Mouse (Mus musculus): ENCODE results near the gene Poldip2. TPM values are rescaled to one million over a fixed set of nuclear protein-coding genes. Genes with fewer than 3 reads are reported as not detected.
A peak's percentile ranks its signal among the peaks of the same experiment; 100 is the strongest.

Gene Poldip2
- total and polyA plus RNA-seq, 2 experiments from 2014 or later, result 134 to 165 TPM

DNA sequence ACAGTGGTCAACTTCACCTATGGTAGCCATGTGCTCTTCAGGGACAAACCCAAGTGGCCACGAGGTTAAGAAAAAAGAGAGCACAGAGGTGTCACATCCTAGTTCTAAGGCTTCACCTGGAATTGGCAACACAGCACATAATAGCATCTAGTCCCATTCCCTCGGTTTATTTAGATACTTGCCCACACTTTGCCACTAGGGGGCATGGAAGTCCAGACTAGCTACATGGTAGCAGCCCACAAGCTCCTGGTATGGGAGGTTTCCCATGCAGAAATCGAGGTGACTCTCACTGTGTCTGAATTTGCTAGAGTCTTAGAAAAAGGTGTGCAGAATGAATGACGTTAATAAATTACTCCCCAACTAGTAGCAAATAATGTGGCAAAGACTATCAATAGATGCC, 48.5 kb downstream of the Poldip2 start:
- ATAC-seq (peak; percentile 77), DNase-seq (ENCODE audit: low spot score) (peak; percentile 93)
- Histone ChIP-seq H3K4me3 (ENCODE audit: low read length) (no peak overlapping the region), H3K9me3 (ENCODE audit: low read length) (no peaks in the 10 kb centered on the region), H3K27ac (no peak overlapping the region), H3K27me3 (ENCODE audit: insufficient read depth, low read length) (no peaks in the 10 kb centered on the region), H3K9ac (replicated peaks; ENCODE audit: low read length) (no peak overlapping the region), H3K4me2 (ENCODE audit: low read depth, low read length) (no peak overlapping the region), H3K4me1 (ENCODE audit: insufficient read depth, low read length) (no peaks in the 10 kb centered on the region), H3K36me3 (ENCODE audit: insufficient read depth, low read length) (no peaks in the 10 kb centered on the region)
- peak; percentile 94 for TF ChIP-seq CTCF (IDR thresholded peaks at IDR 0.05; ENCODE audit: low read depth)
- WGBS, result 12% methylated on average over 4 of the region's 4 CpGs

DNA sequence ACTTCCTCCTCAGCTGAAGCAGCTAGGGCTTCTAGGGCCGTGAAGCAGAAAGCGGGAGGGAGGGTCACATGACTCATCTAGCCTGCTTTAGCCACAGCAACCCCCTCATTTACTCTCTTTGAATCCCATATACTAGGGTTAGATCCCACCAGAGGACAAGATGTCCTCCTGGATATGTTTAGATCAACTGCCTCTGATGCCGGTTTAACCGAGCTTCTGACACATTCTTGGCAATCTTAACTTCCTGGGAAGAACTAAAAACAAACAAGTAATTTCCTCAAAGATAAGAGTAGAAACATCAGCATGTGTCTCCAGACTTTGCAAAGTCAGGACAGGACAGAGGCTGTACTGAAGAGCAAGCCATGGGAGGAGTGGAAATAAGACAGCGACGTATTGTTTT, 54.8 kb downstream of the Poldip2 start:
- WGBS, result 71% methylated on average over 6 of the region's 6 CpGs
- ATAC-seq, result no peak
- no peaks in the 10 kb centered on the region for H3K4me1 ChIP-seq (ENCODE audit: insufficient read depth, low read length)
- no peaks in the 10 kb centered on the region for H3K9me3 ChIP-seq (ENCODE audit: low read length)
- no peaks in the 10 kb centered on the region for H3K27me3 ChIP-seq (ENCODE audit: insufficient read depth, low read length)
- no peak overlapping the region for H3K27ac ChIP-seq
- peaks cover 12% of the 10 kb centered on the region; the same call in 1 of the 2 replicates for H3K36me3 ChIP-seq (ENCODE audit: insufficient read depth, low read length)
- no peak overlapping the region for H3K4me3 ChIP-seq (ENCODE audit: low read length)
- no peak overlapping the region for H3K9ac ChIP-seq (replicated peaks; ENCODE audit: low read length)
- H3K4me2 ChIP-seq (ENCODE audit: low read depth, low read length), result no peak overlapping the region
- DNase-seq (ENCODE audit: low spot score), result no peak
- TF ChIP-seq CTCF (IDR thresholded peaks at IDR 0.05; ENCODE audit: low read depth), result no peak

DNA sequence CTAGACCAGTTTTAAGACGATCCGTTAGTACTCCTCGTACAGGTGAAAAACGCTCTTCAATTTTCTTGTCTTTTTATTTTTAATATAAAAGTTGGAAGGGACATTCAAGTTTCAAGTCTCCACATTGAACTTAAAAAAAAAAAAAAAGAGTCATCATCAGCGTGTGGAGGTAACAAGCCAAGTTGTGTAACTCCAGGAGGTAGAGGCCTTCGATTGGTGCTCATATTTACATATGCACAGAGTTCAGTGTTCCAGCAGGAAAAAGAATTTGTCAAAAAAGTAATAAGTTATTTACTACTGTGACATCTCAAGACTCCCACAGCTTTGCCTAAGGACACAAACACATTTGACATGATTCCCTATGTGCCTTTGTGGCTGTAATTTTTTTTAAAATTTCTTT, 55.6 kb downstream of the Poldip2 start:
- DNase-seq (ENCODE audit: low spot score), result no peak
- Histone ChIP-seq H3K36me3 (ENCODE audit: insufficient read depth, low read length) (peaks cover 21% of the 10 kb centered on the region), H3K4me2 (ENCODE audit: low read depth, low read length) (no peak overlapping the region), H3K9ac (replicated peaks; ENCODE audit: low read length) (no peak overlapping the region), H3K4me3 (ENCODE audit: low read length) (no peak overlapping the region), H3K27me3 (ENCODE audit: insufficient read depth, low read length) (no peaks in the 10 kb centered on the region), H3K9me3 (ENCODE audit: low read length) (no peaks in the 10 kb centered on the region), H3K27ac (no peak overlapping the region), H3K4me1 (ENCODE audit: insufficient read depth, low read length) (no peaks in the 10 kb centered on the region)
- WGBS, result 89% methylated on average over 6 of the region's 6 CpGs
- no peak for ATAC-seq
- no peak for TF ChIP-seq CTCF (IDR thresholded peaks at IDR 0.05; ENCODE audit: low read depth)

DNA sequence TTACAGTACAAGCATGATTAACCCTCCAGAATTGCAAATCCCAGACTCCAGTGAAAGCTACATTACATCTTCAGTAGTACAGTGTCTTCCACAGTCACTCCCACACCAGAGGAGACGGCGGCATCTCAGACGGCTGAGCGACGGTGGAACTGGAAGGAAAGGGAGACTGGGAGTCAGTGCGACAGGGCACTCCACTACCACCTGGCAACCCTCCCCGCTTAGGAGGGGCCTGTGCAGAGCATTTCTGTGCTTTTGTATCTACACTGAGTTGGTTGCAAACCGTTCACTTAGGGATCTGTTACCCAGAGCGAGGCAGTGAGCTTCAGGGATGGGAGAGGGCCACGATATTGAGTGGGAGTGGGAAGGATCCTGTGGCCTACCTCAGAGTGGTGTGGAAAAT, 56.8 kb downstream of the Poldip2 start:
- Histone ChIP-seq H3K4me3 (ENCODE audit: low read length) (no peak overlapping the region), H3K9me3 (ENCODE audit: low read length) (no peaks in the 10 kb centered on the region), H3K9ac (replicated peaks; ENCODE audit: low read length) (no peak overlapping the region), H3K27ac (no peak overlapping the region), H3K27me3 (ENCODE audit: insufficient read depth, low read length) (no peaks in the 10 kb centered on the region), H3K36me3 (ENCODE audit: insufficient read depth, low read length) (peaks cover 26% of the 10 kb centered on the region), H3K4me2 (ENCODE audit: low read depth, low read length) (no peak overlapping the region), H3K4me1 (ENCODE audit: insufficient read depth, low read length) (no peaks in the 10 kb centered on the region)
- DNase-seq (ENCODE audit: low spot score) (no peak), ATAC-seq (no peak)
- WGBS, result 86% methylated on average over 10 of the region's 10 CpGs
- TF ChIP-seq CTCF (IDR thresholded peaks at IDR 0.05; ENCODE audit: low read depth), result no peak

DNA sequence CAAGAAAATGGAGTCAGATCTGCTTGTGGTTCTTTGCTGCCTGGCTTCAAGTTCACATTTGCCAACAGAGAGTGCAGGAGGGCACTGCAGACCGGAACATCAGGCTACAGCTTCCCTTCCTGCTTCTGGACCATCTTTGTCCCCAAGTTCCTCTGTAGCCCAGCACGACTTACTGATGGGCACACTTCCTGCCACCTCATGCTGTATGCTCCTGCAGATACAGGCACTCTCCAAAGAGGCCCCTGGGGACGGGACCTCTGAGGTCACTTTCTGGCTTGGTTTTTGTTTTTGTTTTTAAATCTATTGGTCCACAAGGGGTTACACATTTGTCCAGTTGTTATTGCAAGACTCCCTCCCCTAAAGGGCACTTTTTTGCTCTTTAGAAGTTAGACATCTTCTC, 57.8 kb downstream of the Poldip2 start:
- TF ChIP-seq CTCF (IDR thresholded peaks at IDR 0.05; ENCODE audit: low read depth), result no peak
- DNase-seq (ENCODE audit: low spot score), result no peak
- peaks cover 26% of the 10 kb centered on the region for H3K36me3 ChIP-seq (ENCODE audit: insufficient read depth, low read length)
- H3K4me3 ChIP-seq (ENCODE audit: low read length), result no peak overlapping the region
- 64% methylated on average over 3 of the region's 3 CpGs for WGBS
- H3K4me2 ChIP-seq (ENCODE audit: low read depth, low read length), result no peak overlapping the region
- H3K4me1 ChIP-seq (ENCODE audit: insufficient read depth, low read length), result no peaks in the 10 kb centered on the region
- H3K9ac ChIP-seq (replicated peaks; ENCODE audit: low read length), result no peak overlapping the region
- ATAC-seq, result no peak
- H3K9me3 ChIP-seq (ENCODE audit: low read length), result no peaks in the 10 kb centered on the region
- H3K27me3 ChIP-seq (ENCODE audit: insufficient read depth, low read length), result no peaks in the 10 kb centered on the region
- no peak overlapping the region for H3K27ac ChIP-seq

DNA sequence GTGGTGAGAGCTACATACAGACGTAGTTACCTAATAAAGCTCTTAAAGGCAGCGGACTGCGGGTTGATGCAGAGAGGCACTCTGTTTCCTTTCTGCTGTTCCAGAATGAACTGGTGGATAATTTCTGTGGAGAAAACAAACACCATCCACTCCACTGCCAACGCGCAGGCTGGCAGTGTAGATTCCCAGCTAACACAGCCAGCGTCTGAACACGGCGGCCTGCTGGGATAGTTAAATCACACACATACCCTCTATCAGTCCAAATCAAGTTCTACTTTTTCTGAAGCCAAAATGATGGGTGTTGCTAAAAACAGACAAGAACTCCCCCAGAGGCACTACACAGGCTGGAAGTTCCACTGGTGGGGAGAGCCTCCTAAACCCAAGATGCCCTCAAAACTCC, 59.4 kb downstream of the Poldip2 start:
- Histone ChIP-seq H3K27ac (no peak overlapping the region), H3K36me3 (ENCODE audit: insufficient read depth, low read length) (peaks cover 26% of the 10 kb centered on the region), H3K4me2 (ENCODE audit: low read depth, low read length) (no peak overlapping the region), H3K4me3 (ENCODE audit: low read length) (no peak overlapping the region), H3K27me3 (ENCODE audit: insufficient read depth, low read length) (no peaks in the 10 kb centered on the region), H3K9me3 (ENCODE audit: low read length) (no peaks in the 10 kb centered on the region), H3K9ac (replicated peaks; ENCODE audit: low read length) (no peak overlapping the region), H3K4me1 (ENCODE audit: insufficient read depth, low read length) (no peaks in the 10 kb centered on the region)
- ATAC-seq (no peak), DNase-seq (ENCODE audit: low spot score) (no peak)
- WGBS, result 89% methylated on average over 8 of the region's 8 CpGs
- TF ChIP-seq CTCF (IDR thresholded peaks at IDR 0.05; ENCODE audit: low read depth), result no peak

DNA sequence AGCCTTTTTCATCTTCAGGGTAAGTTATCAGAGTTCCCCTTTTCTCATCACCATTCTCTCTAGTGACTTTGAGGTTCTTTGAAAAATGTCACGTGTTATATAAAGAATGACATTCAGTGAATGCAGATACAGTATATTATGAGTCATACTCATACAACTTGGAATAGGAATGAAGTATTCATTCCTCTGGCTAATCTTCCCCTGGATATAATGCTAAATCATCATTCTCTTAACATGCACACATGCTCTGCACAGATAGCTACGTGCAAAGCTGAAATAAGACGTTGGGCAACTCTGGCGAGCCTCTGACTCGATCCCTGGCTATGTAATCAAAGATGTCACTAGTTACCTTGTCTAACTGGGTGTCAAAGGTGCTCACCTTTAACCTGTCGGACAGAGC, 59.9 kb downstream of the Poldip2 start:
- Histone ChIP-seq H3K27ac (no peak overlapping the region), H3K4me2 (ENCODE audit: low read depth, low read length) (no peak overlapping the region), H3K9me3 (ENCODE audit: low read length) (no peaks in the 10 kb centered on the region), H3K4me1 (ENCODE audit: insufficient read depth, low read length) (no peaks in the 10 kb centered on the region), H3K27me3 (ENCODE audit: insufficient read depth, low read length) (no peaks in the 10 kb centered on the region), H3K36me3 (ENCODE audit: insufficient read depth, low read length) (peaks cover 26% of the 10 kb centered on the region), H3K9ac (replicated peaks; ENCODE audit: low read length) (no peak overlapping the region), H3K4me3 (ENCODE audit: low read length) (no peak overlapping the region)
- DNase-seq (ENCODE audit: low spot score), result no peak
- WGBS, result 94% methylated on average over 6 of the region's 6 CpGs
- ATAC-seq, result no peak
- no peak for TF ChIP-seq CTCF (IDR thresholded peaks at IDR 0.05; ENCODE audit: low read depth)

Other genes with a start within 250 kb of the Poldip2 start
- 0.10 TPM in 1 of 2 replicates, not detected in the other for gene BC030499, start 221.4 kb upstream of the Poldip2 start, total RNA-seq (2014; rRNA removed)
- gene BC030499, start 221.4 kb upstream of the Poldip2 start, polyA plus RNA-seq (2015; fragmentation: Nextera tagmentation; extraction: Ambion mirVana), result 0.15 TPM in 1 of 2 replicates, not detected in the other
- 26.7 and 31.4 TPM in 2 replicates for gene Spag5, start 210.7 kb upstream of the Poldip2 start, total RNA-seq (2014; rRNA removed)
- gene Spag5, start 210.7 kb upstream of the Poldip2 start, polyA plus RNA-seq (2015; fragmentation: Nextera tagmentation; extraction: Ambion mirVana), result 9.1 and 9.9 TPM in 2 replicates
- 798 and 822 TPM in 2 replicates for gene Aldoc, start 189.2 kb upstream of the Poldip2 start, total RNA-seq (2014; rRNA removed)
- gene Aldoc, start 189.2 kb upstream of the Poldip2 start, polyA plus RNA-seq (2015; fragmentation: Nextera tagmentation; extraction: Ambion mirVana), result 693 and 762 TPM in 2 replicates
- gene Pigs, start 183.8 kb upstream of the Poldip2 start, total RNA-seq (2014; rRNA removed), result 88.3 and 89.0 TPM in 2 replicates
- gene Pigs, start 183.8 kb upstream of the Poldip2 start, polyA plus RNA-seq (2015; fragmentation: Nextera tagmentation; extraction: Ambion mirVana), result 105 TPM in 2 replicates
- 125 and 154 TPM in 2 replicates for gene Unc119, start 168.7 kb upstream of the Poldip2 start, total RNA-seq (2014; rRNA removed)
- 76.2 and 82.0 TPM in 2 replicates for gene Unc119, start 168.7 kb upstream of the Poldip2 start, polyA plus RNA-seq (2015; fragmentation: Nextera tagmentation; extraction: Ambion mirVana)
- not detected in 2 replicates for gene Foxn1, start 125.6 kb upstream of the Poldip2 start, total RNA-seq (2014; rRNA removed)
- gene Foxn1, start 125.6 kb upstream of the Poldip2 start, polyA plus RNA-seq (2015; fragmentation: Nextera tagmentation; extraction: Ambion mirVana), result not detected in 2 replicates
- 0.10 TPM in 1 of 2 replicates, not detected in the other for gene Slc13a2, start 90.0 kb upstream of the Poldip2 start, total RNA-seq (2014; rRNA removed)
- not detected in 2 replicates for gene Slc13a2, start 90.0 kb upstream of the Poldip2 start, polyA plus RNA-seq (2015; fragmentation: Nextera tagmentation; extraction: Ambion mirVana)
- 18.7 and 20.6 TPM in 2 replicates for gene Slc46a1, start 46.5 kb upstream of the Poldip2 start, total RNA-seq (2014; rRNA removed)
- gene Slc46a1, start 46.5 kb upstream of the Poldip2 start, polyA plus RNA-seq (2015; fragmentation: Nextera tagmentation; extraction: Ambion mirVana), result 19.5 and 21.7 TPM in 2 replicates
- gene Sarm1, start 14.4 kb upstream of the Poldip2 start, total RNA-seq (2014; rRNA removed), result 85.9 and 87.8 TPM in 2 replicates
- gene Sarm1, start 14.4 kb upstream of the Poldip2 start, polyA plus RNA-seq (2015; fragmentation: Nextera tagmentation; extraction: Ambion mirVana), result 30.8 and 32.7 TPM in 2 replicates
- gene Vtn, start 13.1 kb upstream of the Poldip2 start, total RNA-seq (2014; rRNA removed), result 109 and 152 TPM in 2 replicates
- 118 and 133 TPM in 2 replicates for gene Vtn, start 13.1 kb upstream of the Poldip2 start, polyA plus RNA-seq (2015; fragmentation: Nextera tagmentation; extraction: Ambion mirVana)
- 0.58 and 0.78 TPM in 2 replicates for gene Sebox, start 8.7 kb upstream of the Poldip2 start, total RNA-seq (2014; rRNA removed)
- 0.15 and 0.26 TPM in 2 replicates for gene Sebox, start 8.7 kb upstream of the Poldip2 start, polyA plus RNA-seq (2015; fragmentation: Nextera tagmentation; extraction: Ambion mirVana)
- gene Tmem199, start within 50 bp of the Poldip2 start, total RNA-seq (2014; rRNA removed), result 40.3 and 42.1 TPM in 2 replicates
- 84.8 and 86.9 TPM in 2 replicates for gene Tmem199, start within 50 bp of the Poldip2 start, polyA plus RNA-seq (2015; fragmentation: Nextera tagmentation; extraction: Ambion mirVana)
- 36.6 and 46.2 TPM in 2 replicates for gene Tnfaip1, start 24.1 kb downstream of the Poldip2 start, total RNA-seq (2014; rRNA removed)
- gene Tnfaip1, start 24.1 kb downstream of the Poldip2 start, polyA plus RNA-seq (2015; fragmentation: Nextera tagmentation; extraction: Ambion mirVana), result 56.1 and 56.2 TPM in 2 replicates
- 96.2 and 109 TPM in 2 replicates for gene Ift20, start 24.2 kb downstream of the Poldip2 start, total RNA-seq (2014; rRNA removed)
- gene Ift20, start 24.2 kb downstream of the Poldip2 start, polyA plus RNA-seq (2015; fragmentation: Nextera tagmentation; extraction: Ambion mirVana), result 123 and 136 TPM in 2 replicates
- 39.0 and 44.5 TPM in 2 replicates for gene Tmem97, start 38.6 kb downstream of the Poldip2 start, total RNA-seq (2014; rRNA removed)
- gene Tmem97, start 38.6 kb downstream of the Poldip2 start, polyA plus RNA-seq (2015; fragmentation: Nextera tagmentation; extraction: Ambion mirVana), result 42.8 and 43.5 TPM in 2 replicates
- 30.4 and 36.7 TPM in 2 replicates for gene Nlk, start 185.2 kb downstream of the Poldip2 start, total RNA-seq (2014; rRNA removed)
- 20.0 and 20.6 TPM in 2 replicates for gene Nlk, start 185.2 kb downstream of the Poldip2 start, polyA plus RNA-seq (2015; fragmentation: Nextera tagmentation; extraction: Ambion mirVana)
- gene Ccnq, start 239.5 kb downstream of the Poldip2 start, total RNA-seq (2014; rRNA removed), result 35.9 and 39.0 TPM in 2 replicates
- gene Ccnq, start 239.5 kb downstream of the Poldip2 start, polyA plus RNA-seq (2015; fragmentation: Nextera tagmentation; extraction: Ambion mirVana), result 35.4 and 37.5 TPM in 2 replicates

Measured in hindbrain, postnatal 0 days (tissue).